Mouse (Mus musculus) bone marrow macrophage, adult 2 months (primary cell): Measurements from ENCODE around the gene Acot2.

ENCODE experiments used
- CTCF ChIP-seq: IDR thresholded peaks from 2 replicates; pipeline ENCODE4 v1.5.1; 2012; ENCODE audit warnings: low read depth, mild to moderate bottlenecking, low read length, moderate library complexity
- POLR2A ChIP-seq: IDR thresholded peaks from 2 replicates; pipeline ENCODE4 v1.6.1; 2012; ENCODE audit warnings: mild to moderate bottlenecking, low read depth, low read length, borderline replicate concordance

DNA sequence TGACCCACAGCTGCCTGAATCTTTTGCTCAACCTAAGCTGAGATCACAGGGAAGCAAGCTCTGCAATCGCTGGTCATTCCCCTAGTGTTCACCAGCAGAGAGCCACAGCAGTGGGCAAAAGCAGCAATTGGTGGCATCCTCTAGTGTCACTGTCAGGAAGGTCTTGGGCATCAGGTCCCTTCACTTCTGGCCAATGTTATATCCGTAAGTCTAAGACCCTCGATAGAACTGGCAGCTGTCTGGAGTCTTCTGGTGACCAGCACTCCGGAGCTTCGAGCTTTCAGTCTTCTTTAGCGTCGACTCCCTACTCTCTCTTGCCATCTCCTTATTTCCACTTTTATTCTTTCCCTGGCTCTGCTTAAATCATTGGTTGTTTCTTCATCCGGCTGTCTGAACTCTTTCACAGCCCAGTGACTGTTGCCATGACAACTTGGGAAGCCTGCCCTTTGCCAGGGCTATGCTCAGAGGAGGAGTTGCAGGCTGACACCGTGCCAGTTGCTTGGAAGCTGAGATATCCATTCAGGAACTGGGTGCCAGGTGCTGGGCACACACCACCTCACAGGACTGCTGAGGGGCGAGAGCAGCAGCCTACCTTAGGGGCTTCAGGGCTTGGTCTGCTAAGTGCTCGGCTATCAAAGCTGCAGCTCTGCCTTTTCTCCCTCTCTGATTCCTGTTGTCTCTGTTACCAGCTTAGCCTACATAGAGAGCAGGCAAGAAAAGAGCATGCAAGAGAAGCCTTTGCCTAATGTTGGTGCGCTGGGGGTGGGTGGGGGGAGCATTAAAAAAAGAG is 23.8 kb downstream of the Acot2 start:
- TF ChIP-seq CTCF: no peak
- no peak for TF ChIP-seq POLR2A
